Mouse (Mus musculus): ENCODE measurements at regions not wholly inside any gene's neighbourhood (a gene's known extent, or its start where the extent isn't known, plus 50 kb on each side); places are given as distances from the start of the nearest gene placed in this dataset.

DNA sequence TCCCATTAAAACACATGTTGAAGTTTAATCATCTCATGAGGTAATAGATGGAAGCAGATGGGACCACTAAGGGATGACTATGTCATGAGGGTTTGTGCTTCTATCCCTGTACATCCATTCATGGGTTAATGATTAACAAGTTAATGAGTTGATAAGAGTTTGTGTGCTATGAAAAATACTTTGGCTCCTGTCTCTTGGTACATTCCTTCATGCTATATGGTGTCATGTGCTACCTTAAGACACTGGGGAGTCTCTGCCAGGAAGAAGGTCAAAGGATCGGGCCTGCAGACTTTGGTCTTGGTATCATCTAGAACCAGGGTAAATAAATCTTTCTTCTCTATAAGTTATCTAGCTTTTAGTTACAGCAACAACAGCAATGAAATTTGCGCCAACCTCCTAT lies 216.4 kb upstream of the Impg1 start:
- no peak for TF ChIP-seq CTCF (IDR thresholded peaks at IDR 0.05; ENCODE audit: low read depth)
- no peak overlapping the region for H3K4me3 ChIP-seq (ENCODE audit: low read depth, low read length)
- H3K36me3 ChIP-seq (ENCODE audit: control insufficient read depth, insufficient read depth): no peaks in the 10 kb centered on the region
- no peak overlapping the region for H3K9ac ChIP-seq (ENCODE audit: low read depth, low read length)
- H3K27ac ChIP-seq (ENCODE audit: low read depth, low read length): peak overlapping the region; percentile 15; the same call in 1 of the 2 replicates
- H3K27me3 ChIP-seq (replicated peaks; ENCODE audit: control insufficient read depth, insufficient read depth, low read length): no peaks in the 10 kb centered on the region
- peaks cover 5% of the 10 kb centered on the region; the same call in 1 of the 2 replicates for H3K4me1 ChIP-seq (replicated peaks; ENCODE audit: control insufficient read depth, insufficient read depth, low read length)
- peak overlapping the region; percentile 6; the same call in 1 of the 2 replicates for H3K4me2 ChIP-seq (replicated peaks; ENCODE audit: low read depth)
- 43% methylated on average over 2 of the region's 2 CpGs for whole genome bisulfite sequencing
- H3K9me3 ChIP-seq (ENCODE audit: control insufficient read depth): no peaks in the 10 kb centered on the region
- ATAC-seq: peak; percentile 87

DNA sequence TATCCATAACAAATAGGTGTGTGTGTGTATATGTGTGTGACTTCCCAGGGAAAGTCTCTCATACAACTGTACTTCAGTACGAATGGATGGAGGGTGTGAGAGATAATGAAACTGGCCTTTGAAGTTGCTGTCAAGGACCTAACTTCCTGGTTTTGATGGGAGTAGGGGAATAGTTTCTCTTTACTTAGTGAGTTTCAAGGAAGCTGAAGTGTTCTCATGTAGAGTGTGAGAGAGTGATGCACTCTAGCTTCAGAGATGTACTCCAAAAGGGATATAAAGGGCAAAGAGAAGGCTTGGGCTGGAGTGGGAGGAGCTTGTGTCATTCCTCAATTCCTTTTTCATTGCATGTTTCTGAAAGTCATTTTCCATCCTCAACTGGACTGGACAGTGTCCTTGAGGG lies 206.2 kb upstream of the Impg1 start:
- Histone ChIP-seq H3K4me1 (replicated peaks; ENCODE audit: control insufficient read depth, insufficient read depth, low read length) (no peaks in the 10 kb centered on the region), H3K27ac (ENCODE audit: low read depth, low read length) (no peak overlapping the region), H3K36me3 (ENCODE audit: control insufficient read depth, insufficient read depth) (no peaks in the 10 kb centered on the region), H3K4me3 (ENCODE audit: low read depth, low read length) (no peak overlapping the region), H3K9me3 (ENCODE audit: control insufficient read depth) (no peaks in the 10 kb centered on the region), H3K27me3 (replicated peaks; ENCODE audit: control insufficient read depth, insufficient read depth, low read length) (no peaks in the 10 kb centered on the region), H3K9ac (ENCODE audit: low read depth, low read length) (no peak overlapping the region), H3K4me2 (replicated peaks; ENCODE audit: low read depth) (no peak overlapping the region)
- ATAC-seq: no peak
- no peak for TF ChIP-seq CTCF (IDR thresholded peaks at IDR 0.05; ENCODE audit: low read depth)
- 37% methylated on average over 1 of the region's 1 CpGs for WGBS

DNA sequence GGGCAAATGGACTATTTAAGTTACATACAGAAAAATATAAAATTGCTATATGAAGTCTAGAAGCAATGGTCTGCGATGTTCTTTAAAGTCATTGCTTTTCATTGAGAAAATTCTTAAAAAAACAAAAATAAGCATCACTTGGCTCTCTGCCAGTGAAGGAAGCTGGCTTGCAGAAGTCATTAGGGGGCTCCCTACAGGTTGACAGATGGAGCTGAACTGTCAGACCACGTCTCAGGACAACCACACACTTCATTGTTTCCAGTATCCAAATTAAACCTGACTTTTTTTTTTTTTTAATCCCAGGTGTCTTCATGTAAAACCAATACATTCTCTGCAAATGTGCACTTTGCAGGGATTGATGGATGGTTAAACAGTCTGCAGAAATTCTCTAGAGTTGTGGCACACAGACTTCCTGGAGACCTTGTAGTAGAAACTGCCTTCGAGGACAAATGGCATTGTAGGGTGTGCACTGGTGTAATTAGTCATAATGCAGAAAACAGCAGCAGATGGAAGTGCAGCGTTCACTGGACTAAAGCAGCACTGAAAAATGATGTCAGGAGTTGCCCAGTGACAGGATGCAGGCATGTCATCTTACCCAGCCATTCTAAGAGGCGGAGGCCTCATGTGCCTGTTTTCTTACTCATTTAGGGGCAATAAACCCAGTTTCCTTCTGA lies 203.4 kb upstream of the Impg1 start:
- Histone ChIP-seq H3K4me3 (ENCODE audit: low read depth, low read length) (no peak overlapping the region), H3K27ac (ENCODE audit: low read depth, low read length) (no peak overlapping the region), H3K4me2 (replicated peaks; ENCODE audit: low read depth) (no peak overlapping the region), H3K4me1 (replicated peaks; ENCODE audit: control insufficient read depth, insufficient read depth, low read length) (no peaks in the 10 kb centered on the region), H3K27me3 (replicated peaks; ENCODE audit: control insufficient read depth, insufficient read depth, low read length) (no peaks in the 10 kb centered on the region), H3K36me3 (ENCODE audit: control insufficient read depth, insufficient read depth) (no peaks in the 10 kb centered on the region), H3K9ac (ENCODE audit: low read depth, low read length) (no peak overlapping the region), H3K9me3 (ENCODE audit: control insufficient read depth) (no peaks in the 10 kb centered on the region)
- ATAC-seq: no peak
- 62% methylated on average over 5 of the region's 5 CpGs for WGBS
- no peak for TF ChIP-seq CTCF (IDR thresholded peaks at IDR 0.05; ENCODE audit: low read depth)

DNA sequence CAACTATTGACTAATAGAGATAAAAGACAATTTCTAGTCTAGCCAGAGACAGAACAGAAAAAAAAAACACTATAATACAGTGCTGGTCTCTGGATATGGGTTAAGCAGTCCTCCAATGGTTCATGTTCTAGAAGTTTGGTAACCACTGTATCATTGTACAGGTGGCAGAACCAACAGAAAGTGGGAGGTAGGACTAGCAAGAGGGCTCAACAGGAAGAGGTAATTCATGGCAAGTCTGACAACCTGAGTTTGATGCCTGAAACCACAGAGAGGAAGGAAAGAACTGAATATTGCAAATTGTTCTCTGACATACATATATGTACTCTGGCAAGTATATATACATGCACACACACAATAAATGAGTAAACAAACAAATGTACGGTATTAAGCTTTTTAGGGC lies 193.5 kb upstream of the Impg1 start:
- no peak overlapping the region for H3K27ac ChIP-seq (ENCODE audit: low read depth, low read length)
- WGBS: 76% methylated on average over 1 of the region's 1 CpGs
- no peak overlapping the region for H3K4me3 ChIP-seq (ENCODE audit: low read depth, low read length)
- TF ChIP-seq CTCF (IDR thresholded peaks at IDR 0.05; ENCODE audit: low read depth): no peak
- ATAC-seq: no peak
- H3K36me3 ChIP-seq (ENCODE audit: control insufficient read depth, insufficient read depth): no peaks in the 10 kb centered on the region
- H3K9ac ChIP-seq (ENCODE audit: low read depth, low read length): no peak overlapping the region
- H3K4me2 ChIP-seq (replicated peaks; ENCODE audit: low read depth): no peak overlapping the region
- H3K27me3 ChIP-seq (replicated peaks; ENCODE audit: control insufficient read depth, insufficient read depth, low read length): no peaks in the 10 kb centered on the region
- H3K4me1 ChIP-seq (replicated peaks; ENCODE audit: control insufficient read depth, insufficient read depth, low read length): no peaks in the 10 kb centered on the region
- H3K9me3 ChIP-seq (ENCODE audit: control insufficient read depth): no peaks in the 10 kb centered on the region

DNA sequence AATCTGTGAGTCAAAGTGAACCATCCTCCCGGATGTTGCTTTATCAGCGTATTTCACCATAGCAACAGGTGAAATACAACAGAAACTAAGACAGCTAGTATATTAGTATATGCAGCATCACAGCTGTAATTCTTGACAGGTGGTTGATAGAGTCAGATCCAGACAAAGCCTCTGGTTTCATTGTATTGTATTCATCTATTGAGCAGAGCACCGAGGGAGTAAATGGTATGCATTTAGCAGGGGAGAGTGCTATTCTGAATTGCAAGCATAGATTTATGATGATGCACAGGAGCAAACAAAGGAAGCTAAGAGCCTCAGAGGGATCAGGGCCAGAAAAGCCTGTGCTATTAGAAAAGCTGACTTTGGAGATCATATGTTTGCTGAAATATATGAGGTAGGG lies 149.8 kb upstream of the Impg1 start:
- no peak overlapping the region for H3K27ac ChIP-seq (ENCODE audit: low read depth, low read length)
- no peak overlapping the region for H3K4me2 ChIP-seq (replicated peaks; ENCODE audit: low read depth)
- no peaks in the 10 kb centered on the region for H3K36me3 ChIP-seq (ENCODE audit: control insufficient read depth, insufficient read depth)
- WGBS: 79% methylated on average over 3 of the region's 3 CpGs
- no peaks in the 10 kb centered on the region for H3K9me3 ChIP-seq (ENCODE audit: control insufficient read depth)
- no peaks in the 10 kb centered on the region for H3K4me1 ChIP-seq (replicated peaks; ENCODE audit: control insufficient read depth, insufficient read depth, low read length)
- no peak overlapping the region for H3K4me3 ChIP-seq (ENCODE audit: low read depth, low read length)
- no peaks in the 10 kb centered on the region for H3K27me3 ChIP-seq (replicated peaks; ENCODE audit: control insufficient read depth, insufficient read depth, low read length)
- H3K9ac ChIP-seq (ENCODE audit: low read depth, low read length): no peak overlapping the region
- TF ChIP-seq CTCF (IDR thresholded peaks at IDR 0.05; ENCODE audit: low read depth): no peak
- ATAC-seq: no peak

DNA sequence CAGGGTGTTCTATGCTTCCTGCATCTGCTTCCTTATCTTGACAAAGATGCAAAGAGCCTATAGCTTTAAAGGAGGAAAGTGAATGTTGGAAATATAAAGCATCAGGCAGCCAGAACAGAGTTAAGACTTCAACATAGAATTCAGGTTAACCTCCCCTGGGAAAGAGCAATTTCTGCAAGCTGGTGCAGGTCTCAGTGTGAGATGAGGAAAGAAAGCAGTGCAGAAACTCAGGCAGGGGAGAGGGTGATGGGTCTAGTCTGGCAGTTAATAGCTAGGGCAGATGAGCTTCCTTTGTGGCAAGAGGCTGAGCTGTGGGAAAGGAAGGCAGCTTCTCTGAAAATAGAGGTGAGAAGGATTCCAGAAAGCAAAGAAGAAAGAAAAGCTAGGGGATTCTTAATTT lies 134.7 kb upstream of the Impg1 start:
- Histone ChIP-seq H3K4me2 (replicated peaks; ENCODE audit: low read depth) (no peak overlapping the region), H3K4me3 (ENCODE audit: low read depth, low read length) (no peak overlapping the region), H3K9ac (ENCODE audit: low read depth, low read length) (no peak overlapping the region), H3K4me1 (replicated peaks; ENCODE audit: control insufficient read depth, insufficient read depth, low read length) (no peaks in the 10 kb centered on the region), H3K36me3 (ENCODE audit: control insufficient read depth, insufficient read depth) (no peaks in the 10 kb centered on the region), H3K27me3 (replicated peaks; ENCODE audit: control insufficient read depth, insufficient read depth, low read length) (no peaks in the 10 kb centered on the region), H3K9me3 (ENCODE audit: control insufficient read depth) (no peaks in the 10 kb centered on the region), H3K27ac (ENCODE audit: low read depth, low read length) (no peak overlapping the region)
- ATAC-seq: no peak
- no peak for TF ChIP-seq CTCF (IDR thresholded peaks at IDR 0.05; ENCODE audit: low read depth)

Measured in intestine, postnatal 0 days (tissue).